Mouse (Mus musculus) midbrain, postnatal 0 days (tissue): ENCODE measurements around the gene Gm16181. TPM values are rescaled to one million over a fixed set of nuclear protein-coding genes. Genes with fewer than 3 reads are reported as not detected.

Source experiments
- ATAC-seq: fragments of 200-750 bp; cut with Nextera tagmentation; 2 replicates; pipeline ENCODE4 v1.8.0; 2017; ENCODE audit warnings: moderate number of reproducible peaks, mild to moderate bottlenecking, moderate TSS enrichment, moderate library complexity; ENCODE audit not compliant: low FRiP score
- DNase-seq: peaks from one replicate; pipeline ENCODE4 v3.0.0-alpha.2; 2015; ENCODE audit warnings: low spot score
- H3K27ac ChIP-seq: fragments of 300-500 bp; sonication (generic); 2 replicates; pipeline ENCODE4 v1.5.1; 2014; ENCODE audit warnings: low read depth, mild to moderate bottlenecking, low read length, mixed read lengths
- H3K27me3 ChIP-seq: fragments of 300-500 bp; sonication (generic); 2 replicates; pipeline ENCODE4 v1.6.1; 2014; ENCODE audit warnings: low read length, control low read depth, mixed read lengths; ENCODE audit not compliant: insufficient read depth
- H3K36me3 ChIP-seq: fragments of 300-500 bp; sonication (generic); 2 replicates; pipeline ENCODE4 v1.6.1; 2014; ENCODE audit warnings: low read length, control low read depth, mixed read lengths; ENCODE audit not compliant: insufficient read depth
- H3K4me1 ChIP-seq: fragments of 300-500 bp; sonication (generic); 2 replicates; pipeline ENCODE4 v1.6.1; 2014; ENCODE audit warnings: mild to moderate bottlenecking, control low read depth, antibody characterized with exemption, low read length, mixed read lengths; ENCODE audit not compliant: insufficient read depth
- H3K4me2 ChIP-seq: fragments of 300-500 bp; sonication (generic); 2 replicates; pipeline ENCODE4 v1.6.1; 2014; ENCODE audit warnings: low read depth, mild to moderate bottlenecking, low read length, mixed read lengths; ENCODE audit not compliant: poor library complexity, severe bottlenecking
- H3K4me3 ChIP-seq: fragments of 300-500 bp; sonication (generic); 2 replicates; pipeline ENCODE4 v1.5.1; 2014; ENCODE audit warnings: low read depth, mild to moderate bottlenecking, low read length, moderate library complexity
- H3K9ac ChIP-seq: fragments of 300-500 bp; sonication (generic); replicated peaks from 2 replicates; pipeline ENCODE4 v1.6.1; 2014; ENCODE audit warnings: mild to moderate bottlenecking, low read length, moderate library complexity, mixed read lengths; ENCODE audit not compliant: poor library complexity, severe bottlenecking
- H3K9me3 ChIP-seq: fragments of 300-500 bp; sonication (generic); 2 replicates; pipeline ENCODE4 v1.6.1; 2016; ENCODE audit warnings: low read length, control low read depth
- CTCF ChIP-seq: IDR thresholded peaks from 2 replicates; pipeline ENCODE4 v1.5.1; 2016; ENCODE audit warnings: antibody characterized with exemption, mild to moderate bottlenecking
- WGBS: fragments of 180-500 bp; shearing (Covaris S2); extraction: QIAGEN DNeasy Blood & Tissue Kit; methylation state at CpG from one replicate; pipeline ENCODE4 v1.1.7; 2014; 5-methylcytosine and 5-hydroxymethylcytosine counted together
- polyA plus RNA-seq: library from polyadenylated mRNA; unstranded; fragments of >200 nt; fragmentation: Nextera tagmentation; extraction: Ambion mirVana; gene quantifications from 2 replicates; pipeline ENCODE4 v1.2.1, GENCODE M21; 2015
- total RNA-seq: library from RNA; depleted of rRNA; stranded (reverse); fragments of >200 nt; gene quantifications from 2 replicates; pipeline ENCODE4 v1.2.3, GENCODE M21; 2014

Gene Gm16181
- total and polyA plus RNA-seq, 2 experiments from 2014 or later = 0.33 TPM; not detected in 1

- Histone ChIP-seq H3K4me1 (no peaks in the 10 kb centered on the region), H3K36me3 (peaks cover 58% of the 10 kb centered on the region), H3K9ac (no peak overlapping the region), H3K9me3 (no peaks in the 10 kb centered on the region), H3K27ac (no peak overlapping the region), H3K4me2 (no peak overlapping the region), H3K27me3 (no peaks in the 10 kb centered on the region), H3K4me3 (no peak overlapping the region)
- peak; percentile 11; the same call in 1 of the 2 replicates for TF ChIP-seq CTCF
- ATAC-seq (0 out of 2 replicates have a peak, but pooled peaks have one; percentile 15), DNase-seq (no peak)
- 83% methylated on average over 18 of the region's 18 CpGs for WGBS
Observed at GRCm38 (mm10) chr17:35252619-35253292, 32.1 kb downstream of the Gm16181 start.

GRCm38 (mm10) chr17:35253293-35254093, 32.9 kb downstream of the Gm16181 start:
- H3K4me2 ChIP-seq = no peak overlapping the region
- peaks cover 53% of the 10 kb centered on the region for H3K36me3 ChIP-seq
- no peak for TF ChIP-seq CTCF
- no peaks in the 10 kb centered on the region for H3K4me1 ChIP-seq
- no peaks in the 10 kb centered on the region for H3K27me3 ChIP-seq
- ATAC-seq (no peak), DNase-seq (no peak)
- no peak overlapping the region for H3K4me3 ChIP-seq
- no peak overlapping the region for H3K27ac ChIP-seq
- 86% methylated on average over 32 of the region's 32 CpGs for WGBS
- no peaks in the 10 kb centered on the region for H3K9me3 ChIP-seq
- H3K9ac ChIP-seq = no peak overlapping the region

GRCm38 (mm10) chr17:35254241-35255098, 33.8 kb downstream of the Gm16181 start:
- no peak overlapping the region for H3K27ac ChIP-seq
- 57% methylated on average over 11 of the region's 11 CpGs for WGBS
- H3K4me1 ChIP-seq = no peaks in the 10 kb centered on the region
- H3K9ac ChIP-seq = no peak overlapping the region
- ATAC-seq (peak; percentile 8; the same call in 1 of the 2 replicates), DNase-seq (peak; percentile 43)
- H3K4me2 ChIP-seq = no peak overlapping the region
- no peak overlapping the region for H3K4me3 ChIP-seq
- peak; percentile 81 for TF ChIP-seq CTCF
- no peaks in the 10 kb centered on the region for H3K27me3 ChIP-seq
- peaks cover 44% of the 10 kb centered on the region for H3K36me3 ChIP-seq
- no peaks in the 10 kb centered on the region for H3K9me3 ChIP-seq

GRCm38 (mm10) chr17:35255301-35255700, 34.7 kb downstream of the Gm16181 start:
- no peaks in the 10 kb centered on the region for H3K9me3 ChIP-seq
- 72% methylated on average over 3 of the region's 3 CpGs for WGBS
- H3K4me1 ChIP-seq = no peaks in the 10 kb centered on the region
- no peak overlapping the region for H3K27ac ChIP-seq
- H3K27me3 ChIP-seq = no peaks in the 10 kb centered on the region
- peaks cover 36% of the 10 kb centered on the region for H3K36me3 ChIP-seq
- DNase-seq = no peak
- H3K4me3 ChIP-seq = no peak overlapping the region
- TF ChIP-seq CTCF = no peak
- no peak for ATAC-seq
- H3K9ac ChIP-seq = no peak overlapping the region
- no peak overlapping the region for H3K4me2 ChIP-seq

GRCm38 (mm10) chr17:35255704-35256103, 35.1 kb downstream of the Gm16181 start:
- H3K4me1 ChIP-seq = no peaks in the 10 kb centered on the region
- ATAC-seq = no peak
- no peaks in the 10 kb centered on the region for H3K27me3 ChIP-seq
- 69% methylated on average over 4 of the region's 4 CpGs for WGBS
- DNase-seq = no peak
- no peak overlapping the region for H3K27ac ChIP-seq
- no peak for TF ChIP-seq CTCF
- no peaks in the 10 kb centered on the region for H3K9me3 ChIP-seq
- no peak overlapping the region for H3K4me3 ChIP-seq
- no peak overlapping the region for H3K4me2 ChIP-seq
- no peak overlapping the region for H3K9ac ChIP-seq
- H3K36me3 ChIP-seq = peaks cover 32% of the 10 kb centered on the region
